Mouse (Mus musculus): ENCODE results near the gene Cnnm2. TPM values are rescaled to one million over a fixed set of nuclear protein-coding genes. Genes with fewer than 3 reads are reported as not detected.

Cnnm2 gene
- polyA plus RNA-seq, 1 experiment = 26.8 TPM

- no peak for DNase-seq (ENCODE audit: extremely low spot score in 1 of 2, low spot score in 1 of 2)
These were observed 116.5 kb downstream of the Cnnm2 start for GRCm38 (mm10) chr19:46877886-46878285.

- DNase-seq (ENCODE audit: extremely low spot score in 1 of 2, low spot score in 1 of 2) = peak in 1 of 2 experiments; percentile 80
These were observed 117.0 kb downstream of the Cnnm2 start for GRCm38 (mm10) chr19:46878346-46878745.

GRCm38 (mm10) chr19:46879876-46880275, 118.5 kb downstream of the Cnnm2 start:
- no peak for DNase-seq (ENCODE audit: extremely low spot score in 1 of 2, low spot score in 1 of 2)

GRCm38 (mm10) chr19:46885365-46885764, 124.0 kb downstream of the Cnnm2 start:
- no peak for DNase-seq (ENCODE audit: extremely low spot score in 1 of 2, low spot score in 1 of 2)

- no peak for DNase-seq (ENCODE audit: extremely low spot score in 1 of 2, low spot score in 1 of 2)
These were observed 125.4 kb downstream of the Cnnm2 start for GRCm38 (mm10) chr19:46886826-46887225.

- DNase-seq (ENCODE audit: extremely low spot score in 1 of 2, low spot score in 1 of 2) = no peak
These were observed 126.6 kb downstream of the Cnnm2 start for GRCm38 (mm10) chr19:46887811-46888527.

GRCm38 (mm10) chr19:46889666-46890065, 128.3 kb downstream of the Cnnm2 start:
- no peak for DNase-seq (ENCODE audit: extremely low spot score in 1 of 2, low spot score in 1 of 2)

GRCm38 (mm10) chr19:46890657-46891056, 129.3 kb downstream of the Cnnm2 start:
- no peak for DNase-seq (ENCODE audit: extremely low spot score in 1 of 2, low spot score in 1 of 2)

- DNase-seq (ENCODE audit: extremely low spot score in 1 of 2, low spot score in 1 of 2) = no peak
These were observed 131.5 kb downstream of the Cnnm2 start for GRCm38 (mm10) chr19:46892856-46893255.

- no peak for DNase-seq (ENCODE audit: extremely low spot score in 1 of 2, low spot score in 1 of 2)
These were observed 132.1 kb downstream of the Cnnm2 start for GRCm38 (mm10) chr19:46893484-46893883.

GRCm38 (mm10) chr19:46897135-46897534, 135.7 kb downstream of the Cnnm2 start:
- no peak for DNase-seq (ENCODE audit: extremely low spot score in 1 of 2, low spot score in 1 of 2)

- DNase-seq (ENCODE audit: extremely low spot score in 1 of 2, low spot score in 1 of 2) = peak in 1 of 2 experiments; percentile 47
These were observed 136.8 kb downstream of the Cnnm2 start for GRCm38 (mm10) chr19:46898222-46898621.

- no peak for DNase-seq (ENCODE audit: extremely low spot score in 1 of 2, low spot score in 1 of 2)
These were observed 137.9 kb downstream of the Cnnm2 start for GRCm38 (mm10) chr19:46899306-46899705.

- DNase-seq (ENCODE audit: extremely low spot score in 1 of 2, low spot score in 1 of 2) = no peak
These were observed 138.5 kb downstream of the Cnnm2 start for GRCm38 (mm10) chr19:46899871-46900270.

GRCm38 (mm10) chr19:46900786-46901185, 139.4 kb downstream of the Cnnm2 start:
- no peak for DNase-seq (ENCODE audit: extremely low spot score in 1 of 2, low spot score in 1 of 2)

GRCm38 (mm10) chr19:46901323-46901722, 139.9 kb downstream of the Cnnm2 start:
- no peak for DNase-seq (ENCODE audit: extremely low spot score in 1 of 2, low spot score in 1 of 2)

- no peak for DNase-seq (ENCODE audit: extremely low spot score in 1 of 2, low spot score in 1 of 2)
These were observed 142.0 kb downstream of the Cnnm2 start for GRCm38 (mm10) chr19:46903379-46903778.

- no peak for DNase-seq (ENCODE audit: extremely low spot score in 1 of 2, low spot score in 1 of 2)
These were observed 143.5 kb downstream of the Cnnm2 start for GRCm38 (mm10) chr19:46904907-46905306.

GRCm38 (mm10) chr19:46905383-46905782, 144.0 kb downstream of the Cnnm2 start:
- DNase-seq (ENCODE audit: extremely low spot score in 1 of 2, low spot score in 1 of 2) = no peak

GRCm38 (mm10) chr19:46905971-46906370, 144.6 kb downstream of the Cnnm2 start:
- no peak for DNase-seq (ENCODE audit: extremely low spot score in 1 of 2, low spot score in 1 of 2)

GRCm38 (mm10) chr19:46908207-46908606, 146.8 kb downstream of the Cnnm2 start:
- no peak for DNase-seq (ENCODE audit: extremely low spot score in 1 of 2, low spot score in 1 of 2)

GRCm38 (mm10) chr19:46908977-46909376, 147.6 kb downstream of the Cnnm2 start:
- peak; percentile 57 to 65 for DNase-seq (ENCODE audit: extremely low spot score in 1 of 2, low spot score in 1 of 2)

GRCm38 (mm10) chr19:46911492-46911891, 150.1 kb downstream of the Cnnm2 start:
- no peak for DNase-seq (ENCODE audit: extremely low spot score in 1 of 2, low spot score in 1 of 2)
